Mouse (Mus musculus) olfactory bulb, adult 2 months (tissue): ENCODE data around the gene Bola1.

Experiments used
- CTCF ChIP-seq: fragments of 200-500 bp; IDR thresholded peaks from 2 replicates; pipeline ENCODE4 v1.5.1; 2012; ENCODE audit warnings: low read depth, mild to moderate bottlenecking, low read length, moderate library complexity; ENCODE audit not compliant: insufficient read depth
- POLR2A ChIP-seq: fragments of 200-500 bp; IDR thresholded peaks from 2 replicates; pipeline ENCODE4 v1.6.1; 2012; ENCODE audit warnings: mild to moderate bottlenecking, low read depth, low read length, moderate library complexity; ENCODE audit not compliant: insufficient read depth

DNA sequence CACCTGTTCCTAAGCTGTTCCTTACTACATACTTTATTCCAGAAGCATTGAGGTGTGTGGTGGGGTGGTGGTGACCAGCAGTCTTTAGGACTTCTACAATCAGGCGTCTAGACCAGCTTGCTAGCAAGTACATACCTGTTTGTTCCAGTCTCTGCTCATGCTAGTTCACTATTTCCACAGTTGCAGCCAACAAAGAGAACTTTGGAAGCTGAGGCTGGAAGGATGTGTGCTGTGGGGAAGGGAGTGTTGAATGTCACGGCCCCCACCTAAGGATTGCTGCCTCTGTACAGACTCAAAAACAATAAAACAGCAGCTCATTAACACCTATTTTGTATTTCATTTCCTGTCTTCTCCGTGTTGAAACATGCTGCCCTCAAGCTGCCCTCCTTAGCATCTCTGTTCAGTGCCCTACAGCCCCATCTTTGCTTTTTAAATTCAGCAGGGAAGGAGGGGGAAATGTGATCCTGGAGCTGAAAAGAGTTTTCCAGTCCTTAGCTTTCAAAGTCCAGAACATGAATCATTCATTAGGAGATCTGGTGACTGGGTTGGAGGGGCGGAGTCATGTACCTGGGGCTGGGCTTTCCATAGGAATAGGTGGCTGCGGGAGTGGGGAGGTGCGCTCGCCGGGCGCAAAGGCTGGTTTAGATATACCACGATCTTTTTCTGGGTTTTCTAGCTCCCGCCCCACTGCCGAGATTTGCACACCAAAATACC lies 58.5 kb downstream of the Bola1 start:
- TF ChIP-seq CTCF (no peak), POLR2A (no peak)
